Mouse (Mus musculus) natural killer cell, adult 2 months (primary cell): ENCODE measurements at regions not wholly inside any gene's neighbourhood (a gene's known extent, or its start where the extent isn't known, plus 50 kb on each side); places are given as distances from the start of the nearest gene placed in this dataset.

Experiments
- DNase-seq, 2 experiments: peaks; one replicate each; pipeline ENCODE4 v3.0.0; 2022; ENCODE audit warnings: low spot score in 2 of 2

- no peak for DNase-seq
These were observed 287.0 kb downstream of the 3100002H09Rik start for GRCm38 (mm10) chr4:124323589-124323988.

- no peak for DNase-seq
These were observed 289.4 kb downstream of the 3100002H09Rik start for GRCm38 (mm10) chr4:124321221-124321620.

- DNase-seq: no peak
These were observed 293.6 kb downstream of the 3100002H09Rik start for GRCm38 (mm10) chr4:124317042-124317441.

GRCm38 (mm10) chr4:124311657-124312056 is 298.9 kb downstream of the 3100002H09Rik start:
- DNase-seq: no peak

- no peak for DNase-seq
These were observed 300.0 kb downstream of the 3100002H09Rik start for GRCm38 (mm10) chr4:124310594-124310993.

- DNase-seq: no peak
These were observed 304.6 kb downstream of the 3100002H09Rik start for GRCm38 (mm10) chr4:124305871-124306555.

GRCm38 (mm10) chr4:124302950-124303349 is 307.7 kb downstream of the 3100002H09Rik start:
- DNase-seq: no peak

- DNase-seq: no peak
These were observed 311.8 kb downstream of the 3100002H09Rik start for GRCm38 (mm10) chr4:124298667-124299437.

GRCm38 (mm10) chr4:124292254-124292653 is 318.3 kb downstream of the 3100002H09Rik start:
- DNase-seq: no peak

GRCm38 (mm10) chr4:124291767-124292166 is 318.8 kb downstream of the 3100002H09Rik start:
- no peak for DNase-seq

- no peak for DNase-seq
These were observed 323.1 kb downstream of the 3100002H09Rik start for GRCm38 (mm10) chr4:124287471-124287870.

- no peak for DNase-seq
These were observed 331.9 kb downstream of the 3100002H09Rik start for GRCm38 (mm10) chr4:124278681-124279080.

- no peak for DNase-seq
These were observed 333.0 kb downstream of the 3100002H09Rik start for GRCm38 (mm10) chr4:124277456-124278181.

GRCm38 (mm10) chr4:124276741-124277455 is 333.7 kb downstream of the 3100002H09Rik start:
- DNase-seq: no peak

- no peak for DNase-seq
These were observed 338.6 kb downstream of the 3100002H09Rik start for GRCm38 (mm10) chr4:124272002-124272401.

- no peak for DNase-seq
These were observed 342.2 kb downstream of the 3100002H09Rik start for GRCm38 (mm10) chr4:124268404-124268803.

- no peak for DNase-seq
These were observed 344.0 kb downstream of the 3100002H09Rik start for GRCm38 (mm10) chr4:124266573-124266972.

- DNase-seq: no peak
These were observed 345.1 kb downstream of the 3100002H09Rik start for GRCm38 (mm10) chr4:124265527-124265926.

GRCm38 (mm10) chr4:124257006-124257405 is 339.2 kb upstream of the 4930535I16Rik start:
- DNase-seq: no peak

- DNase-seq: no peak
These were observed 338.7 kb upstream of the 4930535I16Rik start for GRCm38 (mm10) chr4:124256515-124256914.

GRCm38 (mm10) chr4:124255183-124255543 is 337.3 kb upstream of the 4930535I16Rik start:
- no peak for DNase-seq
